Mouse (Mus musculus) olfactory bulb, adult 2 months (tissue): ENCODE measurements around the gene Ndufb3. TPM values are rescaled to one million over a fixed set of nuclear protein-coding genes. Genes with fewer than 3 reads are reported as not detected.
"Not testable (repeated sequence)": the region's sequence is repeated elsewhere in the genome, so short reads cannot be mapped to it uniquely, and the experiment has no call there.

Experiments
- H3K27ac ChIP-seq: fragments of 200-500 bp; 2 replicates; pipeline ENCODE4 v1.5.1; 2012; ENCODE audit warnings: low read depth, low read length; ENCODE audit not compliant: insufficient read depth
- H3K4me1 ChIP-seq: fragments of 200-500 bp; 2 replicates; pipeline ENCODE4 v1.6.1; 2012; ENCODE audit warnings: low read length; ENCODE audit not compliant: control insufficient read depth, insufficient read depth
- H3K4me3 ChIP-seq: fragments of 200-500 bp; 2 replicates; pipeline ENCODE4 v1.5.1; 2012; ENCODE audit warnings: mild to moderate bottlenecking, low read depth, low read length, moderate library complexity; ENCODE audit not compliant: insufficient read depth
- CTCF ChIP-seq: fragments of 200-500 bp; IDR thresholded peaks from 2 replicates; pipeline ENCODE4 v1.5.1; 2012; ENCODE audit warnings: low read depth, mild to moderate bottlenecking, low read length, moderate library complexity; ENCODE audit not compliant: insufficient read depth
- POLR2A ChIP-seq: fragments of 200-500 bp; IDR thresholded peaks from 2 replicates; pipeline ENCODE4 v1.6.1; 2012; ENCODE audit warnings: mild to moderate bottlenecking, low read depth, low read length, moderate library complexity; ENCODE audit not compliant: insufficient read depth
- WGBS: fragments of 180-500 bp; shearing (Covaris S2); methylation state at CpG from one replicate; pipeline ENCODE4 v1.1.7; 2018; 5-methylcytosine and 5-hydroxymethylcytosine counted together
- polyA plus RNA-seq: library from polyadenylated mRNA; stranded (reverse); fragments of >200 nt; gene quantifications from 2 replicates; pipeline ENCODE4 v1.2.4, GENCODE M21; 2012; ENCODE audit warnings: low replicate concordance; ENCODE audit not compliant: missing spikeins, insufficient read depth, insufficient read length

Ndufb3 gene
- not detected in 2 replicates for polyA plus RNA-seq

GRCm38 (mm10) chr1:58586171-58586997 is at the start of gene Ndufb3, which contains the start of gene Fam126b:
TSS of gene Ndufb3 (plus strand) at chr1:58586384.
TSS of gene Fam126b (minus strand) at chr1:58586323.
- TF ChIP-seq CTCF = no peak
- peak; percentile 60 for TF ChIP-seq POLR2A
- Histone ChIP-seq H3K4me1 (no peaks in the 10 kb centered on the region), H3K4me3 (peak within 1 kb of the TSS; percentile 68), H3K27ac (peak within 1 kb of the TSS; percentile 94)
- WGBS = under 1% methylated on average over 41 of the region's 41 CpGs

GRCm38 (mm10) chr1:58541386-58541785 is 44.8 kb upstream of the Ndufb3 start:
- H3K4me3 ChIP-seq = no peak overlapping the region
- H3K27ac ChIP-seq = no peak overlapping the region
- no peaks in the 10 kb centered on the region for H3K4me1 ChIP-seq
- TF ChIP-seq POLR2A = no peak
- TF ChIP-seq CTCF = no peak
- 77% methylated on average over 1 of the region's 1 CpGs for WGBS

GRCm38 (mm10) chr1:58560370-58560769 is 25.8 kb upstream of the Ndufb3 start:
- 93% methylated on average over 6 of the region's 6 CpGs for WGBS
- H3K4me1 ChIP-seq, H3K4me3 ChIP-seq, H3K27ac ChIP-seq: not testable (repeated sequence)

- Histone ChIP-seq H3K4me3 (no peak overlapping the region), H3K27ac (no peak overlapping the region), H3K4me1 (no peaks in the 10 kb centered on the region)
- WGBS = 89% methylated on average over 1 of the region's 1 CpGs
- TF ChIP-seq CTCF (no peak), POLR2A (no peak)
Measured at GRCm38 (mm10) chr1:58562455-58562854, 23.7 kb upstream of the Ndufb3 start.

GRCm38 (mm10) chr1:58564981-58565380 is 21.2 kb upstream of the Ndufb3 start:
- Histone ChIP-seq H3K27ac (no peak overlapping the region), H3K4me1 (no peaks in the 10 kb centered on the region), H3K4me3 (no peak overlapping the region)
- WGBS = 92% methylated on average over 5 of the region's 5 CpGs
- TF ChIP-seq POLR2A (no peak), CTCF (no peak)

GRCm38 (mm10) chr1:58566621-58567020 is 19.6 kb upstream of the Ndufb3 start:
- Histone ChIP-seq H3K4me3 (no peak overlapping the region), H3K4me1 (no peaks in the 10 kb centered on the region), H3K27ac (no peak overlapping the region)
- no peak for TF ChIP-seq POLR2A
- no peak for TF ChIP-seq CTCF

- H3K4me1 ChIP-seq = no peaks in the 10 kb centered on the region
- no peak overlapping the region for H3K27ac ChIP-seq
- TF ChIP-seq POLR2A = no peak
- TF ChIP-seq CTCF = no peak
- H3K4me3 ChIP-seq = no peak overlapping the region
Measured at GRCm38 (mm10) chr1:58568456-58569130, 17.6 kb upstream of the Ndufb3 start.

GRCm38 (mm10) chr1:58570437-58570836 is 15.7 kb upstream of the Ndufb3 start:
- WGBS = 70% methylated on average over 4 of the region's 4 CpGs
- H3K27ac ChIP-seq = no peak overlapping the region
- TF ChIP-seq POLR2A (no peak), CTCF (no peak)
- no peak overlapping the region for H3K4me3 ChIP-seq
- H3K4me1 ChIP-seq = no peaks in the 10 kb centered on the region

- 91% methylated on average over 2 of the region's 2 CpGs for WGBS
Measured at GRCm38 (mm10) chr1:58579179-58579578, 7.0 kb upstream of the Ndufb3 start.

More at GRCm38 (mm10) chr1:58579179-58579578, 7.0 kb upstream of the Ndufb3 start:
- no peaks in the 10 kb centered on the region for H3K4me1 ChIP-seq
- no peak overlapping the region for H3K27ac ChIP-seq
- TF ChIP-seq CTCF (no peak), POLR2A (no peak)
- H3K4me3 ChIP-seq = no peak overlapping the region
